Mouse (Mus musculus) megakaryocyte, embryonic 14.5 days (primary cell): ENCODE results near the gene Pepd.

ENCODE experiments used
- FLI1 ChIP-seq: IDR thresholded peaks from 2 replicates; pipeline ENCODE4 v1.6.1; 2012; ENCODE audit warnings: low read length, inconsistent platforms, mixed read lengths
- GATA1 ChIP-seq: IDR thresholded peaks from 3 replicates; pipeline ENCODE4 v1.6.1; 2012; ENCODE audit warnings: mixed read lengths, low read length, inconsistent platforms, borderline replicate concordance

- TF ChIP-seq GATA1 (no peak), FLI1 (no peak)
Observed at GRCm38 (mm10) chr7:34943581-34944123, 31.5 kb downstream of the Pepd start.
